Mouse (Mus musculus) embryonic facial prominence, embryonic 11.5 days (tissue): ENCODE results near the gene Nudt12. TPM values are rescaled to one million over a fixed set of nuclear protein-coding genes. Genes with fewer than 3 reads are reported as not detected.
A peak's percentile ranks its signal among the peaks of the same experiment; 100 is the strongest.

Source experiments
- ATAC-seq: fragments of 200-750 bp; cut with Nextera tagmentation; replicated peaks from 2 replicates; pipeline ENCODE4 v1.8.0; 2017; ENCODE audit warnings: low read depth; ENCODE audit not compliant: insufficient number of reproducible peaks, low FRiP score, low TSS enrichment
- DNase-seq: peaks from one replicate; pipeline ENCODE4 v3.0.0-alpha.2; 2015; ENCODE audit warnings: low spot score
- H3K27ac ChIP-seq: fragments of 300-500 bp; sonication (generic); replicated peaks from 2 replicates; pipeline ENCODE4 v1.5.1; 2014; ENCODE audit warnings: mild to moderate bottlenecking, low read depth, low read length, control low read depth
- H3K27me3 ChIP-seq: fragments of 300-500 bp; sonication (generic); 2 replicates; pipeline ENCODE4 v1.6.1; 2014; ENCODE audit warnings: mild to moderate bottlenecking, low read length, moderate library complexity, mixed read lengths; ENCODE audit not compliant: control insufficient read depth, insufficient read depth
- H3K36me3 ChIP-seq: fragments of 300-500 bp; sonication (generic); replicated peaks from 2 replicates; pipeline ENCODE4 v1.6.1; 2014; ENCODE audit warnings: low read depth, mild to moderate bottlenecking, low read length, moderate library complexity, mixed read lengths; ENCODE audit not compliant: control insufficient read depth, insufficient read depth
- H3K4me1 ChIP-seq: fragments of 300-500 bp; sonication (generic); 2 replicates; pipeline ENCODE4 v1.6.1; 2014; ENCODE audit warnings: low read length, mixed read lengths; ENCODE audit not compliant: control insufficient read depth, insufficient read depth
- H3K4me2 ChIP-seq: fragments of 300-500 bp; sonication (generic); 2 replicates; pipeline ENCODE4 v1.6.1; 2014; ENCODE audit warnings: low read depth, mild to moderate bottlenecking, control low read depth, low read length, moderate library complexity
- H3K4me3 ChIP-seq: fragments of 300-500 bp; sonication (generic); 2 replicates; pipeline ENCODE4 v1.5.1; 2014; ENCODE audit warnings: low read depth, low read length, control low read depth
- H3K9ac ChIP-seq: fragments of 300-500 bp; sonication (generic); replicated peaks from 2 replicates; pipeline ENCODE4 v1.6.1; 2014; ENCODE audit warnings: mild to moderate bottlenecking, control low read depth, low read length
- H3K9me3 ChIP-seq: fragments of 300-500 bp; sonication (generic); replicated peaks from 2 replicates; pipeline ENCODE4 v1.6.1; 2016; ENCODE audit warnings: mild to moderate bottlenecking, low read length, inconsistent platforms, mixed read lengths; ENCODE audit not compliant: control insufficient read depth
- WGBS: fragments of 180-500 bp; shearing (Covaris S2); extraction: QIAGEN DNeasy Blood & Tissue Kit; methylation state at CpG from one replicate; pipeline ENCODE4 v1.1.7; 2014; 5-methylcytosine and 5-hydroxymethylcytosine counted together
- polyA plus RNA-seq: library from polyadenylated mRNA; unstranded; fragments of >200 nt; fragmentation: Nextera tagmentation; extraction: Ambion mirVana; gene quantifications from 2 replicates; pipeline ENCODE4 v1.2.1, GENCODE M21; 2014

The Nudt12 gene
- polyA plus RNA-seq, 1 experiment from 2014 or later: 6.1 TPM

- Histone ChIP-seq H3K4me3 (peak overlapping the region; percentile 67), H3K27ac (no peak overlapping the region), H3K9ac (peak overlapping the region; percentile 72), H3K27me3 (no peaks in the 10 kb centered on the region), H3K4me2 (peak overlapping the region; percentile 60), H3K4me1 (no peaks in the 10 kb centered on the region), H3K36me3 (no peaks in the 10 kb centered on the region), H3K9me3 (no peaks in the 10 kb centered on the region)
- 13% methylated on average over 15 of the region's 15 CpGs for WGBS
- peak; percentile 39 for DNase-seq
- peak; percentile 69 for ATAC-seq
These were observed 616 bp downstream of the Nudt12 start for GRCm38 (mm10) chr17:59012421-59013090.

- Histone ChIP-seq H3K27ac (no peak overlapping the region), H3K36me3 (no peaks in the 10 kb centered on the region), H3K9ac (no peak overlapping the region), H3K4me1 (no peaks in the 10 kb centered on the region), H3K9me3 (no peaks in the 10 kb centered on the region), H3K4me2 (no peak overlapping the region), H3K4me3 (no peak overlapping the region), H3K27me3 (no peaks in the 10 kb centered on the region)
- 79% methylated on average over 13 of the region's 13 CpGs for WGBS
- ATAC-seq (no peak), DNase-seq (no peak)
These were observed 1.4 kb downstream of the Nudt12 start for GRCm38 (mm10) chr17:59011546-59012307.

GRCm38 (mm10) chr17:58991275-58991674 is 21.9 kb downstream of the Nudt12 start, which contains the start of gene Pdzph1:
TSS of gene Pdzph1 (minus strand) at chr17:58991375.
- no peak within 1 kb of the TSS for H3K4me3 ChIP-seq
- H3K27ac ChIP-seq: no peak within 1 kb of the TSS
- H3K27me3 ChIP-seq: no peaks in the 10 kb centered on the region
- DNase-seq (no peak), ATAC-seq (no peak)
- no peaks in the 10 kb centered on the region for H3K9me3 ChIP-seq
- no peaks in the 10 kb centered on the region for H3K36me3 ChIP-seq
- no peak within 1 kb of the TSS for H3K4me2 ChIP-seq
- H3K4me1 ChIP-seq: no peaks in the 10 kb centered on the region
- H3K9ac ChIP-seq: no peak within 1 kb of the TSS
- WGBS: 86% methylated on average over 6 of the region's 6 CpGs

- 70% methylated on average over 5 of the region's 5 CpGs for WGBS
- Histone ChIP-seq H3K9ac (no peak overlapping the region), H3K4me3 (no peak overlapping the region), H3K4me1 (no peaks in the 10 kb centered on the region), H3K9me3 (no peaks in the 10 kb centered on the region), H3K4me2 (no peak overlapping the region), H3K36me3 (no peaks in the 10 kb centered on the region), H3K27ac (no peak overlapping the region), H3K27me3 (no peaks in the 10 kb centered on the region)
- DNase-seq (no peak), ATAC-seq (no peak)
These were observed 39.9 kb downstream of the Nudt12 start for GRCm38 (mm10) chr17:58973237-58973636.

- Histone ChIP-seq H3K9ac (no peak overlapping the region), H3K4me1 (no peaks in the 10 kb centered on the region), H3K27me3 (no peaks in the 10 kb centered on the region), H3K4me2 (no peak overlapping the region), H3K4me3 (no peak overlapping the region), H3K27ac (no peak overlapping the region), H3K36me3 (no peaks in the 10 kb centered on the region), H3K9me3 (no peaks in the 10 kb centered on the region)
- ATAC-seq (no peak), DNase-seq (peak; percentile 45)
- WGBS: 36% methylated on average over 3 of the region's 3 CpGs
These were observed 53.3 kb downstream of the Nudt12 start for GRCm38 (mm10) chr17:58959905-58960304.

- Histone ChIP-seq H3K4me2 (no peak overlapping the region), H3K27me3 (no peaks in the 10 kb centered on the region), H3K4me3 (no peak overlapping the region), H3K4me1 (no peaks in the 10 kb centered on the region), H3K36me3 (no peaks in the 10 kb centered on the region), H3K9ac (no peak overlapping the region), H3K9me3 (no peaks in the 10 kb centered on the region), H3K27ac (no peak overlapping the region)
- WGBS: 93% methylated on average over 1 of the region's 1 CpGs
- DNase-seq (no peak), ATAC-seq (no peak)
These were observed 56.1 kb downstream of the Nudt12 start for GRCm38 (mm10) chr17:58957055-58957454.

Other genes starting within 250 kb of the Nudt12 start
- gene Pdzph1, start 22.0 kb downstream of the Nudt12 start, polyA plus RNA-seq: 1.5 and 2.9 TPM in 2 replicates